Mouse (Mus musculus): Measurements from ENCODE around the gene Gm6588. TPM values are rescaled to one million over a fixed set of nuclear protein-coding genes. Genes with fewer than 3 reads are reported as not detected.

Gm6588 gene
- total and polyA plus RNA-seq, 2 experiments from 2014 or later, result 0.25 TPM; not detected in 1

DNA sequence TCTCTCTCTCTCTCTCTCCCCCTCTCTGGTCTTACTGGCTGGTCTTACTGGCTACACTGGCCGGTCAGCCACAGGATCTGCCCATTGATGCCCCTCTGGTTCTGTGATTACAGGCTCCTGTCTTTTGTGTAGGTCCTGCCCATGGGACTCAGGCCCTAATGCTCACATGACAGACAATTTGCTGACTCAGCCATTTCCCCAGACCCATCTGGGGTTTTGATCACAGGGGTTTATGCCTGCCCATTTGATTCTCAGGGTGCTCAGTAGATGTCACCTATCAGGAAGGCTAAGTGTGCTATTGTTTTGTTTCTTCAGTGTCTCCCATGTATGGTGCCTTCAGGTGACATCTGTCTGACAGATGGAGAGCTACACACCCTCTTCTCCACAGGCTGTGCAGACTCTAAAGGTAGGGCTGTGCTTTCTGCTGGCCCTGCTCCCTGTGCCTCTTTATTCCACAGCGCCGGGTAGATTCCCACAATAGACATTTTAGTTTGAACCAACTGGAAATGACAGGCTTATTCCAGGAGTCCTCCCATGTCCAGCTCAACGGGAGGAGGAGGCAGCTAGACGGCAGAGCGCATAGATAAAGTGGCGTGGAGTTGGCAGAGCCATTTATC is 47.6 kb downstream of the Gm6588 start:
- H3K27me3 ChIP-seq (ENCODE audit: insufficient read depth, low read length), result no peaks in the 10 kb centered on the region
- H3K4me2 ChIP-seq (ENCODE audit: low read depth, low read length), result no peak overlapping the region
- no peak overlapping the region for H3K27ac ChIP-seq
- WGBS, result 50% methylated on average over 7 of the region's 7 CpGs
- H3K9ac ChIP-seq (replicated peaks; ENCODE audit: low read length), result no peak overlapping the region
- no peak for ATAC-seq
- peaks cover 23% of the 10 kb centered on the region for H3K4me1 ChIP-seq (ENCODE audit: insufficient read depth, low read length)
- TF ChIP-seq CTCF (IDR thresholded peaks at IDR 0.05; ENCODE audit: low read depth), result no peak
- DNase-seq (ENCODE audit: low spot score), result no peak
- H3K9me3 ChIP-seq (ENCODE audit: low read length), result no peaks in the 10 kb centered on the region
- no peaks in the 10 kb centered on the region for H3K36me3 ChIP-seq (ENCODE audit: insufficient read depth, low read length)
- no peak overlapping the region for H3K4me3 ChIP-seq (ENCODE audit: low read length)

DNA sequence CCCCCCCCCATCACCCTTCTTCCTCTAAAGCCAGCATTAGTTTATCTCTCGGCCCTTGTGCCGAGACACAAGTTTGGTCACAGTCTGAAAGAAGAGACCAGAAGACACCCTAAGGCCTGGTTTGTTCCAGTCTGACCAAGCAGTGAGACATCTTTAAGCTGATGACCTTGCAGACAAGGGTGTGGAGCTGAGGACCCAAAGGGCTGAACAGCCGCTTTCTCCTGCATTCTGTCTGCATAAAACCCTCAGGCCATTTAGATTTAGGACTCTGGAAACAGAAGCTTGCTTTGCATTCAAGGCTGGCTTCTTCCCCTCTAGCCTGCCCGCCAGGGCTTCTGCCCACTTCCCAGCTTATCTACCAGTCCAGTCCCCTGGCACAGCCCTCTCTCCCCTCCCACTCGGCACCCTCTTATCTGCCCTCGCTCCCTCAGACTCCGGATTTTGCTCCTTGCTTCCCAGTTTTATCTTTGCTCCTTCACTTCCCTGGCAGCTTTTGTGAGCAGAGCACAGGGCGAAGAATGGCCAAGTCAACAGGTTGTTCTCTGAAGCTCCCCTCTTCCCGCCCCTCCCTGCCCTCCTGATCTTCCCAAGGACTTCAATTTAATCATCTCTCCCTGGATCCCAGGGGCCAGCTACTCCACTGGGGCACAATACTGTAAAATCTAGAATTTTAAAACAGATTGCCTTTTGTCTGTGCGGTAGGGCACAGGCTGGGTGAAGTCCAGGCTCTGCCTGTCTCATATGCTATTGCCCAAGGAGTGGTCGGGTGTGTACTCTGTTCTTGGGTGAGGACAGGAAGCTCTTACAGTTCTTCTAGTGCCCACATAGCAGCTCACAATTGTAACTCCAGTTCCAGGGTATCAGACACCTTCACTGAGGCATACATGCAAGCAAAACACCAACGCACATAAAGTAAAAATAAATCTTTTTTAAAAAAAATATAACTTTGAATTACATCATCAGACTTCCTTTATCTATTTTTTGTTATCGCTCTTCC is 50.0 kb downstream of the Gm6588 start:
- Histone ChIP-seq H3K9me3 (ENCODE audit: low read length) (no peaks in the 10 kb centered on the region), H3K27ac (no peak overlapping the region), H3K4me2 (ENCODE audit: low read depth, low read length) (no peak overlapping the region), H3K27me3 (ENCODE audit: insufficient read depth, low read length) (no peaks in the 10 kb centered on the region), H3K9ac (replicated peaks; ENCODE audit: low read length) (no peak overlapping the region), H3K36me3 (ENCODE audit: insufficient read depth, low read length) (no peaks in the 10 kb centered on the region), H3K4me1 (ENCODE audit: insufficient read depth, low read length) (peaks cover 18% of the 10 kb centered on the region), H3K4me3 (ENCODE audit: low read length) (no peak overlapping the region)
- no peak for DNase-seq (ENCODE audit: low spot score)
- 69% methylated on average over 13 of the region's 13 CpGs for WGBS
- ATAC-seq, result no peak
- no peak for TF ChIP-seq CTCF (IDR thresholded peaks at IDR 0.05; ENCODE audit: low read depth)

DNA sequence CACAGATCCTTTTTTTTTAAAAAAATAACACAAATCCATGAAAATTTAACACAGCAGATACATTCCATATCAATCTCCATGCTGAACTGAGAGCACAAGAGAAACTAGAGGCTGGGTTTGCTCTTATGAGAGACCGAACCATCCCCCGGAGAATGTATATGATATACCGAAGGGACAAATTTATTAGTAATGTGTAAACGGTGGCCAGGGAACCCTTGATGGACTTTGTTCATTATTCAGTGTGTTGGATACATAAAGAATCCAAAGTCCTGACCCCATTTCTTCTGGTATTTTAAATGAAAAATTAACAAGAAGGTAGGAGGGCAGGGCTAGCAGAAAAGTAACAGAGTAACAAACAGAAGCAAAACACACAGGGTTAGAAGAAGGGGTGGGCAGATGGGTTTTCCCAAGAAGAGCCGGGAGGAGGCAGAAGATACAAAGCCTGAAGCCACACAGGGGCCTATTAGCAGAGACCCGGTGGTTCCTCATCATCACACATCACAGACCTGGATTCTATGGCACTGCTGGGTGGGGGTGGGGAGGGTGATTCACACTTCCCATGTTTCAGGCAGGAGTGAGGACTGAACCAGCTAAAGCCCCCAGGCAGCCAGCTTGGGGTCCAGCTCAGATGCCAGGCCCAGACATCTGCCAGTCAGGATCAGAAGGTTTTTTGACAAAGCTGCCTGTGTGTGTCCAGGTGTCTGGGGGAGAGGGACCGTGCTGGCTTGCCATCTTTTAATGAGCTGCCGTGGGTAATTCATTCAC is 50.9 kb downstream of the Gm6588 start:
- no peaks in the 10 kb centered on the region for H3K36me3 ChIP-seq (ENCODE audit: insufficient read depth, low read length)
- H3K4me2 ChIP-seq (ENCODE audit: low read depth, low read length), result no peak overlapping the region
- H3K27ac ChIP-seq, result no peak overlapping the region; the same call in 1 of the 2 replicates
- peaks cover 18% of the 10 kb centered on the region for H3K4me1 ChIP-seq (ENCODE audit: insufficient read depth, low read length)
- DNase-seq (ENCODE audit: low spot score) (peak; percentile 60), ATAC-seq (peak; percentile 41)
- 0 out of 2 replicates have a peak, but pooled peaks have one; percentile 18 for TF ChIP-seq CTCF (IDR thresholded peaks at IDR 0.05; ENCODE audit: low read depth)
- H3K27me3 ChIP-seq (ENCODE audit: insufficient read depth, low read length), result no peaks in the 10 kb centered on the region
- no peak overlapping the region for H3K9ac ChIP-seq (replicated peaks; ENCODE audit: low read length)
- no peak overlapping the region for H3K4me3 ChIP-seq (ENCODE audit: low read length)
- 47% methylated on average over 8 of the region's 8 CpGs for WGBS
- H3K9me3 ChIP-seq (ENCODE audit: low read length), result no peaks in the 10 kb centered on the region

Other genes starting within 250 kb of the Gm6588 start
- gene Cryba4, start 196.9 kb upstream of the Gm6588 start, total RNA-seq (2014; rRNA removed), result 0.26 and 1.8 TPM in 2 replicates
- gene Cryba4, start 196.9 kb upstream of the Gm6588 start, polyA plus RNA-seq (2015; fragmentation: Nextera tagmentation; extraction: Ambion mirVana), result 1.6 and 2.4 TPM in 2 replicates
- 8.0 and 11.7 TPM in 2 replicates for gene Crybb1, start 193.6 kb upstream of the Gm6588 start, total RNA-seq (2014; rRNA removed)
- gene Crybb1, start 193.6 kb upstream of the Gm6588 start, polyA plus RNA-seq (2015; fragmentation: Nextera tagmentation; extraction: Ambion mirVana), result 14.2 and 14.6 TPM in 2 replicates
- 46.9 and 57.0 TPM in 2 replicates for gene Tpst2, start 172.7 kb upstream of the Gm6588 start, total RNA-seq (2014; rRNA removed)
- gene Tpst2, start 172.7 kb upstream of the Gm6588 start, polyA plus RNA-seq (2015; fragmentation: Nextera tagmentation; extraction: Ambion mirVana), result 34.4 and 37.0 TPM in 2 replicates
- gene Tfip11, start 123.1 kb upstream of the Gm6588 start, total RNA-seq (2014; rRNA removed), result 16.5 and 20.2 TPM in 2 replicates
- gene Tfip11, start 123.1 kb upstream of the Gm6588 start, polyA plus RNA-seq (2015; fragmentation: Nextera tagmentation; extraction: Ambion mirVana), result 24.3 and 24.4 TPM in 2 replicates
- 84.3 and 92.0 TPM in 2 replicates for gene Srrd, start 106.4 kb upstream of the Gm6588 start, total RNA-seq (2014; rRNA removed)
- gene Srrd, start 106.4 kb upstream of the Gm6588 start, polyA plus RNA-seq (2015; fragmentation: Nextera tagmentation; extraction: Ambion mirVana), result 49.1 and 56.0 TPM in 2 replicates
- gene Hps4, start 106.3 kb upstream of the Gm6588 start, total RNA-seq (2014; rRNA removed), result 43.9 and 45.6 TPM in 2 replicates
- 32.7 and 33.6 TPM in 2 replicates for gene Hps4, start 106.3 kb upstream of the Gm6588 start, polyA plus RNA-seq (2015; fragmentation: Nextera tagmentation; extraction: Ambion mirVana)
- not detected in 2 replicates for gene Gm6583, start 93.4 kb upstream of the Gm6588 start, total RNA-seq (2014; rRNA removed)
- gene Gm6583, start 93.4 kb upstream of the Gm6588 start, polyA plus RNA-seq (2015; fragmentation: Nextera tagmentation; extraction: Ambion mirVana), result 0.06 TPM in 1 of 2 replicates, not detected in the other
- gene Asphd2, start 54.6 kb upstream of the Gm6588 start, total RNA-seq (2014; rRNA removed), result 143 and 164 TPM in 2 replicates
- gene Asphd2, start 54.6 kb upstream of the Gm6588 start, polyA plus RNA-seq (2015; fragmentation: Nextera tagmentation; extraction: Ambion mirVana), result 113 and 118 TPM in 2 replicates
- gene Sez6l, start 127.8 kb downstream of the Gm6588 start, total RNA-seq (2014; rRNA removed), result 80.1 and 93.5 TPM in 2 replicates
- 39.5 and 43.5 TPM in 2 replicates for gene Sez6l, start 127.8 kb downstream of the Gm6588 start, polyA plus RNA-seq (2015; fragmentation: Nextera tagmentation; extraction: Ambion mirVana)